Mouse (Mus musculus): ENCODE data around the gene Trim25.

Trim25 gene

GRCm38 (mm10) chr11:89065297-89065696, 66.1 kb downstream of the Trim25 start:
- no peak for DNase-seq (ENCODE audit: low spot score)

- DNase-seq (ENCODE audit: low spot score) = no peak
Observed at GRCm38 (mm10) chr11:89066126-89066525, 67.0 kb downstream of the Trim25 start.

GRCm38 (mm10) chr11:89066750-89067149, 67.6 kb downstream of the Trim25 start, which contains the start of gene Dgke:
TSS of gene Dgke (minus strand) at chr11:89066850.
- DNase-seq (ENCODE audit: low spot score) = no peak

- DNase-seq (ENCODE audit: low spot score) = no peak
Observed at GRCm38 (mm10) chr11:89067301-89067822, 68.2 kb downstream of the Trim25 start.

GRCm38 (mm10) chr11:89067871-89068490, 68.8 kb downstream of the Trim25 start:
- DNase-seq (ENCODE audit: low spot score) = no peak

GRCm38 (mm10) chr11:89068649-89069048, 69.5 kb downstream of the Trim25 start:
- DNase-seq (ENCODE audit: low spot score) = no peak

GRCm38 (mm10) chr11:89069303-89069702, 70.1 kb downstream of the Trim25 start:
- DNase-seq (ENCODE audit: low spot score) = peak; percentile 75
